Mouse (Mus musculus) forebrain, postnatal 0 days (tissue): ENCODE measurements around the gene Card11. TPM values are rescaled to one million over a fixed set of nuclear protein-coding genes. Genes with fewer than 3 reads are reported as not detected.
A peak's percentile ranks its signal among the peaks of the same experiment; 100 is the strongest.

ENCODE experiments used
- ATAC-seq: fragments of 200-750 bp; cut with Nextera tagmentation; 2 replicates; pipeline ENCODE4 v1.8.0; 2017; ENCODE audit warnings: mild to moderate bottlenecking, moderate library complexity
- DNase-seq: peaks from one replicate; pipeline ENCODE4 v3.0.0-alpha.2; 2015
- H3K27ac ChIP-seq: fragments of 300-500 bp; sonication (generic); 2 replicates; pipeline ENCODE4 v1.5.1; 2014; ENCODE audit warnings: low read depth, mild to moderate bottlenecking, antibody characterized with exemption, low read length, moderate library complexity, mixed read lengths
- H3K27me3 ChIP-seq: fragments of 300-500 bp; sonication (generic); 2 replicates; pipeline ENCODE4 v1.6.1; 2014; ENCODE audit warnings: mild to moderate bottlenecking, low read length, mixed read lengths; ENCODE audit not compliant: insufficient read depth
- H3K36me3 ChIP-seq: fragments of 300-500 bp; sonication (generic); 2 replicates; pipeline ENCODE4 v1.6.1; 2014; ENCODE audit warnings: mild to moderate bottlenecking, moderate library complexity; ENCODE audit not compliant: insufficient read depth
- H3K4me1 ChIP-seq: fragments of 300-500 bp; sonication (generic); 2 replicates; pipeline ENCODE4 v1.6.1; 2014; ENCODE audit warnings: antibody characterized with exemption; ENCODE audit not compliant: insufficient read depth
- H3K4me2 ChIP-seq: fragments of 300-500 bp; sonication (generic); 2 replicates; pipeline ENCODE4 v1.6.1; 2014; ENCODE audit warnings: low read depth, mild to moderate bottlenecking, moderate library complexity
- H3K4me3 ChIP-seq: fragments of 300-500 bp; sonication (generic); 2 replicates; pipeline ENCODE4 v1.5.1; 2014; ENCODE audit warnings: low read depth, low read length, mixed read lengths
- H3K9ac ChIP-seq: fragments of 300-500 bp; sonication (generic); 2 replicates; pipeline ENCODE4 v1.6.1; 2014; ENCODE audit warnings: mild to moderate bottlenecking
- H3K9me3 ChIP-seq: fragments of 300-500 bp; sonication (generic); 2 replicates; pipeline ENCODE4 v1.6.1; 2016; ENCODE audit warnings: low read length
- CTCF ChIP-seq: sonication (generic); IDR thresholded peaks from 2 replicates; pipeline ENCODE4 v1.5.1; 2016; ENCODE audit warnings: antibody characterized with exemption, control low read depth, low read depth
- WGBS: fragments of 180-500 bp; shearing (Covaris S2); extraction: QIAGEN DNeasy Blood & Tissue Kit; methylation state at CpG from one replicate; pipeline ENCODE4 v1.1.7; 2014; 5-methylcytosine and 5-hydroxymethylcytosine counted together
- polyA plus RNA-seq: library from polyadenylated mRNA; unstranded; fragments of >200 nt; fragmentation: Nextera tagmentation; extraction: Ambion mirVana; gene quantifications from 2 replicates; pipeline ENCODE4 v1.2.1, GENCODE M21; 2015
- total RNA-seq: library from RNA; depleted of rRNA; stranded (reverse); fragments of >200 nt; gene quantifications from 2 replicates; pipeline ENCODE4 v1.2.3, GENCODE M21; 2014

Card11 gene
- total and polyA plus RNA-seq, 2 experiments from 2014 or later, result not detected

GRCm38 (mm10) chr5:140959160-140959559, 41.2 kb downstream of the Card11 start:
- DNase-seq (no peak), ATAC-seq (no peak)
- no peak overlapping the region for H3K27ac ChIP-seq
- no peak; the same call in 1 of the 2 replicates for TF ChIP-seq CTCF
- no peak overlapping the region for H3K4me2 ChIP-seq
- H3K36me3 ChIP-seq, result no peaks in the 10 kb centered on the region
- H3K27me3 ChIP-seq, result no peaks in the 10 kb centered on the region
- no peak overlapping the region for H3K9ac ChIP-seq
- H3K9me3 ChIP-seq, result no peaks in the 10 kb centered on the region
- no peaks in the 10 kb centered on the region for H3K4me1 ChIP-seq
- no peak overlapping the region for H3K4me3 ChIP-seq
- 63% methylated on average over 6 of the region's 6 CpGs for WGBS

- 89% methylated on average over 4 of the region's 4 CpGs for WGBS
- Histone ChIP-seq H3K4me1 (no peaks in the 10 kb centered on the region), H3K9me3 (no peaks in the 10 kb centered on the region), H3K36me3 (no peaks in the 10 kb centered on the region), H3K9ac (no peak overlapping the region), H3K4me2 (no peak overlapping the region), H3K27me3 (no peaks in the 10 kb centered on the region), H3K27ac (no peak overlapping the region), H3K4me3 (no peak overlapping the region)
- peak; percentile 20; the same call in 1 of the 2 replicates for TF ChIP-seq CTCF
- no peak for DNase-seq
- no peak for ATAC-seq
Measured at GRCm38 (mm10) chr5:140957106-140957505, 43.3 kb downstream of the Card11 start.

- Histone ChIP-seq H3K9me3 (no peaks in the 10 kb centered on the region), H3K4me3 (no peak overlapping the region), H3K4me1 (no peaks in the 10 kb centered on the region), H3K9ac (no peak overlapping the region), H3K27ac (no peak overlapping the region), H3K36me3 (no peaks in the 10 kb centered on the region), H3K27me3 (no peaks in the 10 kb centered on the region), H3K4me2 (no peak overlapping the region)
- DNase-seq (peak; percentile 63), ATAC-seq (peak; percentile 14; the same call in 1 of the 2 replicates)
- WGBS, result 79% methylated on average over 1 of the region's 1 CpGs
- peak; percentile 44 for TF ChIP-seq CTCF
Measured at GRCm38 (mm10) chr5:140955666-140956065, 44.7 kb downstream of the Card11 start.

- TF ChIP-seq CTCF, result no peak
- H3K4me1 ChIP-seq, result no peaks in the 10 kb centered on the region
- no peaks in the 10 kb centered on the region for H3K9me3 ChIP-seq
- H3K4me3 ChIP-seq, result no peak overlapping the region
- H3K27me3 ChIP-seq, result no peaks in the 10 kb centered on the region; the same call in 1 of the 2 replicates
- H3K4me2 ChIP-seq, result no peak overlapping the region
- 84% methylated on average over 5 of the region's 5 CpGs for WGBS
- no peaks in the 10 kb centered on the region for H3K36me3 ChIP-seq
- H3K9ac ChIP-seq, result no peak overlapping the region
- no peak overlapping the region for H3K27ac ChIP-seq
- DNase-seq, result no peak
- no peak for ATAC-seq
Measured at GRCm38 (mm10) chr5:140951801-140952200, 48.6 kb downstream of the Card11 start.

- ATAC-seq, result no peak
- DNase-seq, result no peak
- no peak overlapping the region for H3K4me2 ChIP-seq
- H3K36me3 ChIP-seq, result no peaks in the 10 kb centered on the region
- 59% methylated on average over 10 of the region's 10 CpGs for WGBS
- H3K9me3 ChIP-seq, result no peaks in the 10 kb centered on the region
- H3K27me3 ChIP-seq, result peaks cover 2% of the 10 kb centered on the region; the same call in 1 of the 2 replicates
- no peaks in the 10 kb centered on the region for H3K4me1 ChIP-seq
- H3K27ac ChIP-seq, result no peak overlapping the region
- no peak for TF ChIP-seq CTCF
- H3K9ac ChIP-seq, result no peak overlapping the region
- H3K4me3 ChIP-seq, result no peak overlapping the region
Measured at GRCm38 (mm10) chr5:140948009-140948408, 52.4 kb downstream of the Card11 start.

- Histone ChIP-seq H3K4me1 (0 out of 2 replicates have a peak, but pooled peaks cover 4% of the 10 kb centered on the region), H3K27ac (no peak overlapping the region), H3K9me3 (no peaks in the 10 kb centered on the region), H3K9ac (no peak overlapping the region), H3K36me3 (no peaks in the 10 kb centered on the region), H3K4me3 (no peak overlapping the region), H3K27me3 (peaks cover 8% of the 10 kb centered on the region), H3K4me2 (no peak overlapping the region)
- ATAC-seq, result no peak
- TF ChIP-seq CTCF, result no peak
- DNase-seq, result no peak
- 85% methylated on average over 6 of the region's 6 CpGs for WGBS
Measured at GRCm38 (mm10) chr5:140946034-140946433, 54.3 kb downstream of the Card11 start.

- ATAC-seq (no peak), DNase-seq (no peak)
- 71% methylated on average over 18 of the region's 18 CpGs for WGBS
- Histone ChIP-seq H3K27me3 (peaks cover 8% of the 10 kb centered on the region), H3K9ac (no peak overlapping the region), H3K4me2 (no peak overlapping the region), H3K27ac (no peak overlapping the region), H3K4me3 (no peak overlapping the region), H3K36me3 (no peaks in the 10 kb centered on the region), H3K9me3 (no peaks in the 10 kb centered on the region), H3K4me1 (peaks cover 11% of the 10 kb centered on the region)
- no peak for TF ChIP-seq CTCF
Measured at GRCm38 (mm10) chr5:140944382-140945125, 55.8 kb downstream of the Card11 start.
